Mouse (Mus musculus): ENCODE measurements around the gene Mttp. TPM values are rescaled to one million over a fixed set of nuclear protein-coding genes. Genes with fewer than 3 reads are reported as not detected.

Mttp gene
- polyA plus RNA-seq, 1 experiment from 2014 or later: 8.2 TPM

DNA sequence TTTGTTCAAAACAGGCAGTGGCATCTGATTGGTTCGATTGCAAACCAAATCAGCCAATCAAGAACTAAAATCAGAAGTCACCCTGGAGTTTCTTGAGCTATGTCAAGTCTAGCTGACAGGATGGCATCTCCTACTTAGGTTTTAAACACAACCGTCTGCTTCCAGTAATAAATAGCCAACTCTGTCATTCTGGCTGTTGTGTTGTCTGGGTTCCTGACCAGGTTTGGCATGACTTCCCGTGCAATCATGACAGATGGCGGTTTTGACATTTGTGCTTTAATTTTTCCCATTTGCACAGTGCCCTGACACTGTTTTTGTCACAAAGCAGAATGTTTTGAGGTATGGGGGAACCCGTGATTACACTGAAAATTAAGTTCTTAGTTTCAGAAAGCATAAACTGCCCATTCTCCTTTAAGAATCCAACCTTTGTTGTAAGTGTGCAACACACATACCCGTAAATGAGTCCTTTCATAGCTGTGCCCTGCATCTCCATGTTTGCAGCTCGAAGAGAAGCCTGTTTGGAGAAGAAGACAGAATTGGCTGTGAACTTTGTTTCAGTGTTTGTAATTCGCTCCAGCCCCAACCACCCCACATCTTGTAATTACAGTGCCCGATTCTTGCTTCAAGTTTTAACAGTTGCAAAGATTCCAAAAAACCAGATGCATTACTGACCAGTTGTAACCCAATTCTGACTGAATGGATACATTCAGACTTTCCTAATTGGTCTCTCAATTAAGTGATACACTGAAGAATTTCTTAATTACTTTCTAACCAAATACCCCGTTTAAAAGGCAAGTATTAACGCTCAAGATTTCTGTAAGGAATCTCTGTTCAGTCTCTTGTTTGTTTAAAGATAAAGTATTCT is 67.1 kb downstream of the Mttp start:
- Histone ChIP-seq H3K27ac (ENCODE audit: low read length) (no peak overlapping the region; the same call in 1 of the 2 replicates), H3K4me3 (replicated peaks; ENCODE audit: low read length) (no peak overlapping the region), H3K4me1 (replicated peaks; ENCODE audit: control insufficient read depth, insufficient read depth, low read length) (peaks cover 12% of the 10 kb centered on the region), H3K4me2 (ENCODE audit: low read length) (0 out of 2 replicates have a peak overlapping the region, but pooled peaks have one; percentile 2), H3K9me3 (ENCODE audit: control insufficient read depth, low read length) (no peaks in the 10 kb centered on the region), H3K9ac (replicated peaks; ENCODE audit: low read depth, low read length) (no peak overlapping the region), H3K27me3 (replicated peaks; ENCODE audit: control insufficient read depth, insufficient read depth, low read length) (no peaks in the 10 kb centered on the region), H3K36me3 (ENCODE audit: control insufficient read depth, insufficient read depth) (no peaks in the 10 kb centered on the region)
- peak; percentile 88 for ATAC-seq
- WGBS: 31% methylated on average over 11 of the region's 11 CpGs

DNA sequence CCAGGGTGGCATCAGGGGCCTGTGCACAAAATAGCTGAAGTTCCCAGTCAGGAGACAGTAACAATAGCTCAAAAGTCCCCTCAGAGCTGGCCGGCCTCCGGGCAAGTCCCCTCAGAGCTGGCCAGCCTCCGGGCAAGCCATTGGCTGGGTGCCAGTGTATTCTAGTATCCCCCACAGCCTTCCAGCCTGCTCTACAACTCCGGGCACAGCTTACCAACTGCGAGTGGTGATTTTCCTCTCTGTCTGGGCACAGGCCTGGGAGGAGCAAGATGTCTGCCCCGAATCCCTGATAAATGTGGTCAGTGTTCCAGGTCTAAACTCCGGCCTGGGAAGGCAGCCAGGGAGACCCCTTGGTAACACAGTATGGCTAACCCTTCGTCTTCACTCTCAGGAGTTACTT is 69.6 kb downstream of the Mttp start:
- H3K27ac ChIP-seq (ENCODE audit: low read length): no peak overlapping the region
- H3K9ac ChIP-seq (replicated peaks; ENCODE audit: low read depth, low read length): no peak overlapping the region
- peaks cover 12% of the 10 kb centered on the region for H3K4me1 ChIP-seq (replicated peaks; ENCODE audit: control insufficient read depth, insufficient read depth, low read length)
- 37% methylated on average over 8 of the region's 8 CpGs for WGBS
- H3K9me3 ChIP-seq (ENCODE audit: control insufficient read depth, low read length): no peaks in the 10 kb centered on the region
- no peak overlapping the region for H3K4me2 ChIP-seq (ENCODE audit: low read length)
- H3K4me3 ChIP-seq (replicated peaks; ENCODE audit: low read length): no peak overlapping the region
- H3K36me3 ChIP-seq (ENCODE audit: control insufficient read depth, insufficient read depth): no peaks in the 10 kb centered on the region
- peak; percentile 43 for ATAC-seq
- no peaks in the 10 kb centered on the region for H3K27me3 ChIP-seq (replicated peaks; ENCODE audit: control insufficient read depth, insufficient read depth, low read length)

- no peak overlapping the region for H3K9ac ChIP-seq (replicated peaks; ENCODE audit: low read depth, low read length)
- ATAC-seq: no peak
- 96% methylated on average over 1 of the region's 1 CpGs for WGBS
- no peak overlapping the region for H3K27ac ChIP-seq (ENCODE audit: low read length)
- H3K4me1 ChIP-seq (replicated peaks; ENCODE audit: control insufficient read depth, insufficient read depth, low read length): peaks cover 12% of the 10 kb centered on the region
- no peaks in the 10 kb centered on the region for H3K36me3 ChIP-seq (ENCODE audit: control insufficient read depth, insufficient read depth)
- H3K4me2 ChIP-seq (ENCODE audit: low read length): no peak overlapping the region
- no peak overlapping the region for H3K4me3 ChIP-seq (replicated peaks; ENCODE audit: low read length)
- H3K27me3 ChIP-seq (replicated peaks; ENCODE audit: control insufficient read depth, insufficient read depth, low read length): no peaks in the 10 kb centered on the region
- H3K9me3 ChIP-seq (ENCODE audit: control insufficient read depth, low read length): no peaks in the 10 kb centered on the region
Measured at GRCm38 (mm10) chr3:138074214-138074613, 70.6 kb downstream of the Mttp start.

GRCm38 (mm10) chr3:138071476-138072073 is 73.2 kb downstream of the Mttp start:
- Histone ChIP-seq H3K4me1 (replicated peaks; ENCODE audit: control insufficient read depth, insufficient read depth, low read length) (peaks cover 9% of the 10 kb centered on the region), H3K9ac (replicated peaks; ENCODE audit: low read depth, low read length) (no peak overlapping the region), H3K9me3 (ENCODE audit: control insufficient read depth, low read length) (no peaks in the 10 kb centered on the region), H3K27ac (ENCODE audit: low read length) (no peak overlapping the region), H3K4me3 (replicated peaks; ENCODE audit: low read length) (no peak overlapping the region), H3K36me3 (ENCODE audit: control insufficient read depth, insufficient read depth) (no peaks in the 10 kb centered on the region), H3K4me2 (ENCODE audit: low read length) (no peak overlapping the region), H3K27me3 (replicated peaks; ENCODE audit: control insufficient read depth, insufficient read depth, low read length) (no peaks in the 10 kb centered on the region)
- no peak for ATAC-seq
- 87% methylated on average over 10 of the region's 10 CpGs for WGBS

DNA sequence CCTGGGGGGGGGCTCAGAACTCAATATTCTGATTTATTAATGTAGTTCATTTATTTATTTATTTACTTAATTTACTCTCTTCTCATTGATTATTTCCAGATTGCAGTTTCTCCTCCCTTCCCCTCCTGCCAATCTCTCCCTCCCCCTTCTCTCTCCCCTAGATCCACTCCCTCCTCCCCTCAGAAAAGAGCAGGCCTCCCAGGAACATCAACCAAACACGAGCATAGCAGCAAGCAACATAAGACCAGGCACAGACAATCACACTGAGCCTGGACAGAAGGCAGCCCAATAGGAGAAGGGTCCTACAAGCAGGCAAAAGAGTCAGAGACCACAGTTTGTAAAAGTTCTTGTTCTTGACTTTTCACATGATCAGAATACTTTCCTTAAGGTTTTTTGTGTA is 73.8 kb downstream of the Mttp start:
- H3K36me3 ChIP-seq (ENCODE audit: control insufficient read depth, insufficient read depth): no peaks in the 10 kb centered on the region
- H3K9ac ChIP-seq (replicated peaks; ENCODE audit: low read depth, low read length): no peak overlapping the region
- H3K4me1 ChIP-seq (replicated peaks; ENCODE audit: control insufficient read depth, insufficient read depth, low read length): peaks cover 15% of the 10 kb centered on the region
- WGBS: 4% methylated on average over 1 of the region's 1 CpGs
- no peaks in the 10 kb centered on the region for H3K9me3 ChIP-seq (ENCODE audit: control insufficient read depth, low read length)
- H3K27me3 ChIP-seq (replicated peaks; ENCODE audit: control insufficient read depth, insufficient read depth, low read length): no peaks in the 10 kb centered on the region
- no peak overlapping the region for H3K27ac ChIP-seq (ENCODE audit: low read length)
- no peak for ATAC-seq
- no peak overlapping the region for H3K4me2 ChIP-seq (ENCODE audit: low read length)
- no peak overlapping the region for H3K4me3 ChIP-seq (replicated peaks; ENCODE audit: low read length)

DNA sequence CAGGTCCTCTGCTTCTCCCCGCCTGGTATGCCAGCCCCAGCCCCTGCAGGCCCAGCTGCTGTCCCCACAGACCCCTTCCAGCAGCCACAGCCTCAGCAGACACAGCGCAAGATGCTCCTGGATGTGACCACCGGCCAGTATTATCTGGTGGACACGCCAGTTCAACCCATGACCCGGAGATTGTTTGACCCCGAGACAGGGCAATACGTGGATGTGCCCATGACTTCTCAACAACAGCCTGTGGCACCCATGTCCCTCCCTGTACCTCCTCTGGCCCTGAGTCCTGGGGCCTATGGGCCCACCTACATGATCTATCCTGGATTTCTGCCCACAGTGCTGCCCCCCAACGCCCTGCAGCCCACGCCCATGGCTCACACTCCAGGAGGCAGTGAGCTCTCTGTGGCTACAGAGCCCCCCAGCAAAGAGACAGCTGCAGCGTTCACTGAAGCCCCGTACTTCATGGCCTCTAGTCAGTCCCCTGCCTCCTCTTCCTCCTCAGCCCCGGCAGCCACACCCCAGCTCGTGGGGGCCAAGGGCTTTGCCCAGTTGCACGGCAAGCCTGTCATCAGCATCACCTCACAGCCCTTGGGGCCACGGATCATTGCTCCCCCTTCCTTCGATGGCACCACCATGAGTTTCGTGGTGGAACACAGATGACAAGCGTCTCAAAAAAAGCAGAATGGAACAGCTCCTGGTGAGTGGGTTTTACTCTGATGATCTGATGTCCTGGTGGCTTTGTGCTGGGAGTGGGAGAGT is 74.8 kb downstream of the Mttp start:
- 74% methylated on average over 18 of the region's 18 CpGs for WGBS
- H3K27me3 ChIP-seq (replicated peaks; ENCODE audit: control insufficient read depth, insufficient read depth, low read length): no peaks in the 10 kb centered on the region
- no peak overlapping the region for H3K9ac ChIP-seq (replicated peaks; ENCODE audit: low read depth, low read length)
- peaks cover 16% of the 10 kb centered on the region for H3K4me1 ChIP-seq (replicated peaks; ENCODE audit: control insufficient read depth, insufficient read depth, low read length)
- no peak overlapping the region for H3K4me3 ChIP-seq (replicated peaks; ENCODE audit: low read length)
- no peak for ATAC-seq
- H3K27ac ChIP-seq (ENCODE audit: low read length): no peak overlapping the region
- no peaks in the 10 kb centered on the region for H3K36me3 ChIP-seq (ENCODE audit: control insufficient read depth, insufficient read depth)
- no peaks in the 10 kb centered on the region for H3K9me3 ChIP-seq (ENCODE audit: control insufficient read depth, low read length)
- no peak overlapping the region for H3K4me2 ChIP-seq (ENCODE audit: low read length)

DNA sequence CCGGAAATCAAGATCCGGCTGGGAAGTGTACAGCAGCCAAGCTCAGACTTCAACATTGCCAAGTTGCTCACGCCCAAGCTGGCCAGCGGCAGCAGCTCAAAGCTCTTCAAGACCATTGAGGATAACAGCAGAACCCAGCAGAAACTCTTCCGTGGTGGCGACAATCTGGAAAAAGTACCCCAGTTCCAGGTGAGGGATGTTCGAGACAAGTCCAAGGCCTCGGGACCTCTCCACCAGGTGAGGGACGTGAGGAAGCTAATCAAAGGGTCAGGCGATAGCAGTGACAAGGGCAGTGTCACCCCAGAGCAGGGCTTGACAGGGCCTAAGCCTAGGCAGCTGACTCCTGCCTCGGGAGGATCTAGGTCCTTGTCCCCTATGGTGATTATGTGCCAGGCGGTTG is 76.7 kb downstream of the Mttp start:
- WGBS: 92% methylated on average over 12 of the region's 12 CpGs
- no peaks in the 10 kb centered on the region for H3K9me3 ChIP-seq (ENCODE audit: control insufficient read depth, low read length)
- no peak overlapping the region for H3K27ac ChIP-seq (ENCODE audit: low read length)
- no peak overlapping the region for H3K9ac ChIP-seq (replicated peaks; ENCODE audit: low read depth, low read length)
- no peak for ATAC-seq
- H3K4me3 ChIP-seq (replicated peaks; ENCODE audit: low read length): no peak overlapping the region
- no peaks in the 10 kb centered on the region for H3K36me3 ChIP-seq (ENCODE audit: control insufficient read depth, insufficient read depth)
- no peak overlapping the region for H3K4me2 ChIP-seq (ENCODE audit: low read length)
- no peaks in the 10 kb centered on the region for H3K27me3 ChIP-seq (replicated peaks; ENCODE audit: control insufficient read depth, insufficient read depth, low read length)
- H3K4me1 ChIP-seq (replicated peaks; ENCODE audit: control insufficient read depth, insufficient read depth, low read length): peaks cover 25% of the 10 kb centered on the region

- H3K4me2 ChIP-seq (ENCODE audit: low read length): peak within 1 kb of the TSS; percentile 25; the same call in 1 of the 2 replicates
- no peaks in the 10 kb centered on the region for H3K27me3 ChIP-seq (replicated peaks; ENCODE audit: control insufficient read depth, insufficient read depth, low read length)
- H3K9ac ChIP-seq (replicated peaks; ENCODE audit: low read depth, low read length): 0 out of 2 replicates have a peak within 1 kb of the TSS, but pooled peaks have one; percentile 37
- no peaks in the 10 kb centered on the region for H3K36me3 ChIP-seq (ENCODE audit: control insufficient read depth, insufficient read depth)
- no peak within 1 kb of the TSS for H3K4me3 ChIP-seq (replicated peaks; ENCODE audit: low read length)
- no peak for ATAC-seq
- H3K4me1 ChIP-seq (replicated peaks; ENCODE audit: control insufficient read depth, insufficient read depth, low read length): peaks cover 25% of the 10 kb centered on the region
- peak within 1 kb of the TSS; percentile 58 for H3K27ac ChIP-seq (ENCODE audit: low read length)
- 95% methylated on average over 12 of the region's 12 CpGs for WGBS
- no peaks in the 10 kb centered on the region for H3K9me3 ChIP-seq (ENCODE audit: control insufficient read depth, low read length)
Measured at GRCm38 (mm10) chr3:138067288-138067687, 77.5 kb downstream of the Mttp start, which contains the start of gene Gm5105. Gene Gm5105, minus strand, starts transcription at chr3:138067388.

DNA sequence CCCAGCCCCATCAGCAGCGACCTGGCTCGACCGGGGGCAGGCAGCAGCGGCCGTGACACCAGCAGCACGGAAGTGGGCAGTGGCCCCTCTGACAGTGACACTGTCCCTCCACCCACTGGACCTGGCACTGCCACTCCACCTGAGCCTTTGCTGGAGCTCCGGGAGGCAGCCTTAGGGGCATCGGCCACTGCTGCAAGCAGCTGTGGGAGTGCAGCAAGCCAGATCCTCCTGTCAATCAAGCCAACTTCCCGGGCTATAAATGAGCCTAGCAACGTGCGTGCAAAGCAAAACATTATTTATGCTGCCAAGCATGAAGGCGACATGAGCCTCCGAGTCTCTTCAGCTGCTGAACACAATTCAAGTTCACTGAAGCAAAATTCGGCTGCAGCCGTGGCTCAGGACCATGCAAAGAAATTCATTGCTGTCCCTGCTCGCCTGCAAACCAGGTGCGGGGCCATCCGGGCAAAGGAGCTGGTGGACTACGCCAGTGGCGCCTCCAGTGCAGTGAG is 78.4 kb downstream of the Mttp start:
- Histone ChIP-seq H3K4me2 (ENCODE audit: low read length) (peak overlapping the region; percentile 25; the same call in 1 of the 2 replicates), H3K27ac (ENCODE audit: low read length) (peak overlapping the region; percentile 58), H3K9me3 (ENCODE audit: control insufficient read depth, low read length) (no peaks in the 10 kb centered on the region), H3K9ac (replicated peaks; ENCODE audit: low read depth, low read length) (0 out of 2 replicates have a peak overlapping the region, but pooled peaks have one; percentile 37), H3K27me3 (replicated peaks; ENCODE audit: control insufficient read depth, insufficient read depth, low read length) (no peaks in the 10 kb centered on the region), H3K4me1 (replicated peaks; ENCODE audit: control insufficient read depth, insufficient read depth, low read length) (peaks cover 25% of the 10 kb centered on the region), H3K36me3 (ENCODE audit: control insufficient read depth, insufficient read depth) (no peaks in the 10 kb centered on the region), H3K4me3 (replicated peaks; ENCODE audit: low read length) (no peak overlapping the region)
- ATAC-seq: peak; percentile 76
- 55% methylated on average over 20 of the region's 20 CpGs for WGBS
